Mouse (Mus musculus) thymus, adult 2 months (tissue): ENCODE results near the gene Rbms1. TPM values are rescaled to one million over a fixed set of nuclear protein-coding genes. Genes with fewer than 3 reads are reported as not detected.

Experiments used
- DNase-seq: peaks from one replicate; pipeline ENCODE4 v3.0.0; 2021
- H3K27ac ChIP-seq: fragments of 200-500 bp; 2 replicates; pipeline ENCODE4 v1.5.1; 2012; ENCODE audit warnings: low read length, control low read depth; ENCODE audit not compliant: control insufficient read depth, insufficient read depth
- H3K27me3 ChIP-seq: fragments of 200-500 bp; 2 replicates; pipeline ENCODE4 v1.6.1; 2012; ENCODE audit warnings: mild to moderate bottlenecking, low read length, moderate library complexity, mixed read lengths; ENCODE audit not compliant: control insufficient read depth, insufficient read depth
- H3K36me3 ChIP-seq: fragments of 200-500 bp; 2 replicates; pipeline ENCODE4 v1.6.1; 2012; ENCODE audit warnings: mild to moderate bottlenecking, low read length, moderate library complexity; ENCODE audit not compliant: control insufficient read depth, insufficient read depth
- H3K4me1 ChIP-seq: fragments of 200-500 bp; replicated peaks from 2 replicates; pipeline ENCODE4 v1.6.1; 2012; ENCODE audit warnings: low read length; ENCODE audit not compliant: control insufficient read depth, insufficient read depth
- H3K4me3 ChIP-seq: fragments of 200-500 bp; 2 replicates; pipeline ENCODE4 v1.5.1; 2012; ENCODE audit warnings: mild to moderate bottlenecking, low read length, control low read depth, moderate library complexity; ENCODE audit not compliant: control insufficient read depth, insufficient read depth
- CTCF ChIP-seq: fragments of 200-500 bp; IDR thresholded peaks from 2 replicates; pipeline ENCODE4 v1.5.1; 2012; ENCODE audit warnings: mild to moderate bottlenecking, control low read depth, low read length, moderate library complexity, borderline replicate concordance; ENCODE audit not compliant: control insufficient read depth, poor library complexity, insufficient read depth; ENCODE audit errors: extremely low read depth
- POLR2A ChIP-seq: fragments of 200-500 bp; IDR thresholded peaks from 2 replicates; pipeline ENCODE4 v1.6.1; 2012; ENCODE audit warnings: mild to moderate bottlenecking, low read length, control low read depth, moderate library complexity; ENCODE audit not compliant: control insufficient read depth, poor library complexity, insufficient read depth; ENCODE audit errors: extremely low read depth
- WGBS: fragments of 180-500 bp; shearing (Covaris S2); methylation state at CpG from one replicate; pipeline ENCODE4 v1.1.7; 2018; 5-methylcytosine and 5-hydroxymethylcytosine counted together
- polyA plus RNA-seq: library from polyadenylated mRNA; depleted of rRNA; stranded (reverse); fragments of >200 nt; gene quantifications from 2 replicates; pipeline ENCODE4 v1.2.3, GENCODE M21; 2012

Gene Rbms1
- polyA plus RNA-seq, 1 experiment: 151 TPM

DNA sequence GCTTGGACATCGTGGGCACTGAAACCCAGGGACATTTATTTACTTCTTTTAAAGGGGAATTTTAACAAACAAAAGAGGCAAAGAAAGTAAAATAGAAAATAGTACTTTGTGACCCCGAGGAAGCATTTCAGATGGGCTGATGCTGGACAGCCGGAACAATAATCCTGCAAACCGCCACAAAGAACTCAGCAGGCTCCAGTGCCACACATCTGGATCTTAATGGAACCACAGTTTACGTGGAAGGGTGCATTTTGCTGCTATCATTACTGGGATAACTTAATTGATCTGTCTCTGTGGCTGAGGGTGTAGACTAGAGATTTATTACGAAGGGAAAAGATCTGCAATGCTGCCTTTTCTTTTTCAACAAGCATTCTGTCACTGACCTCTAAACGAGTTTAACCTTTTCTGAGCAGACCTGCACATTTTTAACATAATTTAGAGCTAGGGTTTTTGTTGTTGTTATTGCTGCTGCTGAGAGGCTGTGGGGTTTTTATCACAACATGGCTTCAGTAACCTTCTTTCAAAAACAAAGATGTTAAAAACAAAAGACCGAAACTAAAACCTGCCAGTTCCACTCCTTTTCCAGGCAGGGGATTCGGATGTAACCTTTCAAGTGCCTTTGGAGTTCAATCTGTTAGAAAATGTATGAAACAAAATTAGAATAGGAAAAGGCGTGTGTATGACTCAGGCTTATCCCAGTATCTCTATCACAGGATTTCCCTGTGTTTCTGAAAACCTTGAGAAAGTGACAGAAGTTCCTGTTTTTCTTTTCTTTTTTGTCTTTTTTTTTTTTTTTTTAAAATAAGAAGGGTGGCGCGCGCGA lies 82.8 kb downstream of the Rbms1 start:
- no peak for DNase-seq
- peak overlapping the region; percentile 96 for H3K4me3 ChIP-seq
- H3K36me3 ChIP-seq: no peaks in the 10 kb centered on the region
- H3K27me3 ChIP-seq: no peaks in the 10 kb centered on the region
- WGBS: 30% methylated on average over 14 of the region's 14 CpGs
- H3K4me1 ChIP-seq: peaks cover 22% of the 10 kb centered on the region
- TF ChIP-seq POLR2A (no peak), CTCF (no peak)
- no peak overlapping the region for H3K27ac ChIP-seq

DNA sequence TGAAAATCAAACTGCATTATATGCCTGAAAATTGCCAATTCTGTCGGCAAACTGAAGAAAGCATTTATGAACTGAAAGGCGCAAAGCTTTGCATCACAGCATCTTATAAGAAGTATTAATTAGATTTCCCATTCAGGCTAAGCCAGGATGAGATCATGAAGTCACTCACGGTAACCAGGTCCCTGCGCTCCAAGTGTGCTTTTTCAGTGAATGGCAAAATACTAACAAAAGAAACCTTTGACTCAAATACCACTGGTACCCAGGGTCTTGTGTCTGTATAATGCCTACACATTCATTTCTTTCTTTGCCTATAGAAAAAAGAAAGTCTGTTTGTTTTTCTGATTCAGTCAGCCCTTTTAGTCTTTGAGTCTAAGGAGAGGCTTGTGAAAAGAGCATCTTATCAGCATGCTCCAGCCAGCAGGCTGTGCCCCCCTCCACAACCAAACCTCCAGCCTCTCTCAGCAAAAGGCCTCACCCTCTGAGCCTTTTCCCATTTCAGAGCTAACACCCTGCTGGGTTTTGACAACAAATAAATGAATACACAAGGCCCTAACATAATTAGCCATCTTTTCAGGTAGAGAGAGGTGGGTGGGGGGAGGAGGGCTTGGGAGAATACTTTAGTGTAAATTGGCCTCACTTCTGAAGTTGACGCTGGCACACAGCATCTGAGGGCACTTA lies 83.7 kb downstream of the Rbms1 start:
- 92% methylated on average over 5 of the region's 5 CpGs for WGBS
- Histone ChIP-seq H3K4me3 (no peak overlapping the region), H3K27ac (no peak overlapping the region), H3K4me1 (peaks cover 22% of the 10 kb centered on the region), H3K27me3 (no peaks in the 10 kb centered on the region), H3K36me3 (no peaks in the 10 kb centered on the region)
- TF ChIP-seq CTCF: no peak
- no peak for TF ChIP-seq POLR2A
- DNase-seq: no peak

DNA sequence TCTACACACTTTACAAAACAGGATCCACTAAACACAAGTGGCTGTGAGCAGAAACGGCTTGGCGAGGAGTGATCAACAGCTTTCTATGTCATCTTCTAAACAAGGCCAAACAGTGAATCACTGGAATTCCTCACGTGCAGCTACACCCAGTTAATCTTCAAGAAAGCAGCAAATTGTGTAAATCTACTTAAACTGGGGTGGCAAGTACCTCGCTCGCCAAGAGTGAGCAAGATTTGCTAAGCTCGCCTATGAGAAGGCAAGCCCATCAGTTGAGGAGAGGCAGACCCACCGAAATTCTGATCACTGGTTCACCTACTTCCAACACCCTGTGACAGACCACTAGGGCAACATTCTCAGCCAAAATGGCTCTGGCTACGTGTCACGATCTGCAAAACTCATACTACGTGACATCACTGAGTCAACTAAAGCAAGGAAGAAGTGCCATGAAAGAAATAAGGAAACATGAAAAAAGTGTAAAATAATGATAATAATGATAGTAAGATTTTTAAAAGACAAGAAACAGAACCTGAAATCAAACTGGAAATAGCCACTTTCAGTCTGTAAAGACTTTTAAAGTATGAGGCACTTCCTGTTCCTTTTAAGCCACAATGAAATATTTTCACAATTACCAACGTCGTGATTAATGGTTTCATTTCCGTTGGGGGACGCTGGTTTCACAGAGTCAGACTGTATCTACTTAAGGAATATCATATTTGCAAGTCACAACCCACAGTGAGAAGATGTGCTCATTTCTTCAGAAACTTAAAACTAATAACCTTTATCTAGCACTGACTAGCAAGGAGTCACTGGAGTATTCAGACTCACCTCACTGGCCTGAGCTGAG lies 85.2 kb downstream of the Rbms1 start:
- no peak for DNase-seq
- 63% methylated on average over 14 of the region's 14 CpGs for WGBS
- no peak for TF ChIP-seq POLR2A
- no peak for TF ChIP-seq CTCF
- Histone ChIP-seq H3K27me3 (no peaks in the 10 kb centered on the region), H3K4me3 (no peak overlapping the region), H3K27ac (no peak overlapping the region), H3K4me1 (peaks cover 16% of the 10 kb centered on the region), H3K36me3 (no peaks in the 10 kb centered on the region)

DNA sequence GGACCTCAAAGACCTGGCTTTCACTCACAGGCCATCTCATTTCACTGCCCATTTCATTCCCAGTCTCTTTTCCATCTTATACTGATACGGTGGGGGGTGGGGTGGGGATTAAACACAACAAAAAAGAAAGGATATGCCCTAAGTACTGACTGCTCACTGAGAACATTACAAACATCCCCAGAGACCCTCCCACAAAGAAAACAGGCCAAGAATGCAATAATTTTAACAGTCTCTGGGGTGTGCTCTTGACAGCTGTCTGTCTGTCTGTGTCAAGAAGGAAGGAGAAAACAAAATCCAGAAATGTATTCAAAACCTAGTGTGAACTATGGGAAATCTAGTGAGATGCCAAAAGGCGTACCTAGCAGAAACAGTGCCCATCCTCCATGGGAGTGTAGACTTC lies 86.1 kb downstream of the Rbms1 start:
- no peak overlapping the region for H3K4me3 ChIP-seq
- H3K27ac ChIP-seq: no peak overlapping the region
- no peak for TF ChIP-seq CTCF
- TF ChIP-seq POLR2A: no peak
- no peaks in the 10 kb centered on the region for H3K27me3 ChIP-seq
- WGBS: 92% methylated on average over 2 of the region's 2 CpGs
- no peak for DNase-seq
- H3K4me1 ChIP-seq: peaks cover 16% of the 10 kb centered on the region
- H3K36me3 ChIP-seq: no peaks in the 10 kb centered on the region

DNA sequence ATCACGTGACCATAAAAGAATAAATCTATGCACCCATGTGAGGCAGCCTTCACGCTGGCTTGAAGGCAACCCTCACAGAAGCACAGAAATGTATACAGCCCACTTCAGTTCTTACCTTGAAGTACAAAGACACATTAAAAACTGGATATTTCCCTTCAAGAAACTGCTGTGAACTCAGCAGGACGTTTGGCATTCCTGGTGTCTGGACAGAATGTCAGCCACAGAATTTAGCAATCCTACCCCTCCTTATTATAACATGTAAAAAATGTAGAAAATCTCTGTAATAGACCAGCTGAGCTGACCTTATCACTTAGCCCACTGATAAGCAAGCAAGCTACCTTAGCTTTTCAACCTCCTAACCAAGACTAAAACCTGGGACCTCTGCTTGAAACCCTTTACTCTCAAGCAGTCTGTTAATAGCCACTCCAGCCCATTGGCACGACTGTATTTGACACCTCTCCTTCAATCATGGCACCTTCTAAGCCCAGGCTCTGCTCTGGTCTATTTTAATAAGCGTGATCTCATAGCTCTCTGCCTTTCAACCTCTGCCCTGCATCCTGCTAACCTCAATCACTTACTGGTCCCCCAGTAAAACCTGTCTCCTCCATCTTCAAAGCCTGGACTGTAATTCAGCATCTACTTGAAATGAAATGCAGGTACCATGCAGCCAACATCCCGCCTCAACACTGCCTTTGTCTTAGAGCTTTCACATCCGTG lies 90.7 kb downstream of the Rbms1 start:
- no peak overlapping the region for H3K27ac ChIP-seq
- H3K27me3 ChIP-seq: no peaks in the 10 kb centered on the region
- H3K4me1 ChIP-seq: peaks cover 20% of the 10 kb centered on the region
- no peaks in the 10 kb centered on the region for H3K36me3 ChIP-seq
- TF ChIP-seq CTCF (no peak), POLR2A (no peak)
- H3K4me3 ChIP-seq: no peak overlapping the region
- DNase-seq: no peak
- WGBS: 86% methylated on average over 7 of the region's 7 CpGs

DNA sequence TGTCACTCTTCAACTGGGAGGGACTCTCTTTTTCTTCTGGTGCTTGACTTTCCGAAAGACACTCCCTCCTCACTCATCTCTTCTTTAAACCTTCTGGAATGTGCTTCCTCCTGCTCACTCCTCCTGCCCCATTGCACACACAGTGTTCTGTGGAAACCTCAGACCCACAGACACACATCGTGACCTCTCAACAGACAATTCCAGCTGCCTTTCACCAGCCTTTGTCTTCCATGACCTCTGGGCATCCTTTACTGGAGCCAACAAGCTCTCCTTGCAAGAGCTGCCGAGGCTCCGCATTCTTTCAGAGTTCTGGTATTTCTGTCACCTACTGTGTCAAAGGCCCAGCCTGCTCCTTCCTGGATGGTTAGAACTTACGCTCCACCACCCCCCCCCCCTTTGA lies 92.0 kb downstream of the Rbms1 start:
- Histone ChIP-seq H3K27me3 (no peaks in the 10 kb centered on the region), H3K4me1 (peaks cover 21% of the 10 kb centered on the region), H3K4me3 (no peak overlapping the region), H3K27ac (no peak overlapping the region), H3K36me3 (no peaks in the 10 kb centered on the region)
- TF ChIP-seq CTCF (no peak), POLR2A (no peak)
- DNase-seq: no peak
- 90% methylated on average over 5 of the region's 5 CpGs for WGBS
